Comparison of ENCODE assay signal across 9 mouse cellular contexts in genomic region chr6:93445568-93445967, GRCm38 (mm10).
A peak's percentile ranks its signal among the peaks of the same experiment; 100 is the strongest.
DNase-seq lines count a peak whose midpoint lies in the region; ATAC-seq and TF ChIP-seq lines count a peak whose summit lies in the region.
"Had no signal": no experiment of that assay in that cellular context is flagged by ENCODE, and none has a peak within 500 bp of the region (broad histone marks: within the 10 kb centered on the region; RNA-seq: fewer than 3 reads in every experiment).

No protein-coding gene starts in this region.

- H3K36me3 ChIP-seq in liver, postnatal 0 days (replicated peaks; ENCODE audit: insufficient read depth, low read length): no peaks in the 10 kb centered on the region
- H3K36me3 ChIP-seq in liver, embryonic 12.5 days: no peaks in the 10 kb centered on the region
- H3K36me3 ChIP-seq in lung, postnatal 0 days (ENCODE audit: insufficient read depth, low read length): no peaks in the 10 kb centered on the region
- H3K36me3 ChIP-seq in hindbrain, embryonic 13.5 days: no peaks in the 10 kb centered on the region

- TF ChIP-seq CTCF in liver, postnatal 0 days (IDR thresholded peaks at IDR 0.05; ENCODE audit: low read depth): no peak
- no peak for TF ChIP-seq CTCF in lung, postnatal 0 days (IDR thresholded peaks at IDR 0.05)

- H3K27ac ChIP-seq in liver, postnatal 0 days (ENCODE audit: low read depth): no peak overlapping the region
- H3K27ac ChIP-seq in liver, embryonic 12.5 days: no peak overlapping the region
- 0 out of 2 replicates have a peak overlapping the region, but pooled peaks have one; percentile 14 for H3K27ac ChIP-seq in lung, postnatal 0 days (ENCODE audit: low read length)
- no peak overlapping the region for H3K27ac ChIP-seq in hindbrain, embryonic 13.5 days

- no peak overlapping the region for H3K4me2 ChIP-seq in liver, postnatal 0 days (ENCODE audit: low read depth, low read length)
- no peak overlapping the region for H3K4me2 ChIP-seq in liver, embryonic 12.5 days
- H3K4me2 ChIP-seq in lung, postnatal 0 days (replicated peaks; ENCODE audit: low read depth, low read length): no peak overlapping the region; the same call in 1 of the 2 replicates
- H3K4me2 ChIP-seq in hindbrain, embryonic 13.5 days: no peak overlapping the region

- no peak overlapping the region for H3K4me3 ChIP-seq in liver, postnatal 0 days (ENCODE audit: low read depth, low read length)
- no peak overlapping the region for H3K4me3 ChIP-seq in liver, embryonic 12.5 days
- H3K4me3 ChIP-seq in lung, postnatal 0 days (ENCODE audit: low read depth, low read length): no peak overlapping the region
- no peak overlapping the region for H3K4me3 ChIP-seq in hindbrain, embryonic 13.5 days

- no peaks in the 10 kb centered on the region for H3K27me3 ChIP-seq in liver, postnatal 0 days (ENCODE audit: insufficient read depth, low read length)
- no peaks in the 10 kb centered on the region for H3K27me3 ChIP-seq in liver, embryonic 12.5 days (replicated peaks)
- H3K27me3 ChIP-seq in lung, postnatal 0 days (replicated peaks; ENCODE audit: insufficient read depth, low read length): no peaks in the 10 kb centered on the region
- H3K27me3 ChIP-seq in hindbrain, embryonic 13.5 days: no peaks in the 10 kb centered on the region
- H3K27me3 ChIP-seq: CH12.LX had no signal

- peak; percentile 61 for TF ChIP-seq EP300 in liver, postnatal 0 days (IDR thresholded peaks at IDR 0.05; ENCODE audit: low read depth)
- TF ChIP-seq EP300 in lung, postnatal 0 days (IDR thresholded peaks at IDR 0.05): peak; percentile 95

- peak; percentile 18 for DNase-seq in liver, postnatal 0 days
- peak; percentile 79 for DNase-seq in heart, postnatal 4 days
- peak; percentile 86 for DNase-seq in lung, postnatal 0 days (ENCODE audit: low spot score)
- DNase-seq in urinary bladder, postnatal 36 days (ENCODE audit: low spot score in 2 of 2): peak; percentile 10 to 80
- DNase-seq in layer of hippocampus, postnatal 25 days (ENCODE audit: extremely low spot score in 1 of 2, low spot score in 1 of 2): no peak
- DNase-seq in layer of hippocampus, postnatal 10 days (ENCODE audit: low spot score in 2 of 2): no peak

- 66% methylated on average over 16 of the region's 16 CpGs for WGBS in liver, postnatal 0 days (ENCODE audit: insufficient replicate concordance)
- WGBS in liver, embryonic 12.5 days (ENCODE audit: insufficient replicate concordance): 65% methylated on average over 16 of the region's 16 CpGs
- WGBS in lung, postnatal 0 days: 40% methylated on average over 16 of the region's 16 CpGs
- 82% methylated on average over 16 of the region's 16 CpGs for WGBS in hindbrain, embryonic 13.5 days

- H3K9ac ChIP-seq in liver, postnatal 0 days (replicated peaks): no peak overlapping the region
- H3K9ac ChIP-seq in liver, embryonic 12.5 days: no peak overlapping the region
- H3K9ac ChIP-seq in lung, postnatal 0 days (replicated peaks; ENCODE audit: low read depth): no peak overlapping the region
- no peak overlapping the region for H3K9ac ChIP-seq in hindbrain, embryonic 13.5 days

- no peak for ATAC-seq in liver, postnatal 0 days
- no peak for ATAC-seq in liver, embryonic 12.5 days
- ATAC-seq in lung, postnatal 0 days: peak; percentile 97
- no peak for ATAC-seq in hindbrain, embryonic 13.5 days (ENCODE audit: low FRiP score)

- no peaks in the 10 kb centered on the region for H3K9me3 ChIP-seq in liver, postnatal 0 days (ENCODE audit: low read length)
- H3K9me3 ChIP-seq in liver, embryonic 12.5 days (replicated peaks): no peaks in the 10 kb centered on the region
- no peaks in the 10 kb centered on the region for H3K9me3 ChIP-seq in lung, postnatal 0 days (ENCODE audit: low read length)
- no peaks in the 10 kb centered on the region for H3K9me3 ChIP-seq in hindbrain, embryonic 13.5 days

- H3K4me1 ChIP-seq in liver, postnatal 0 days (ENCODE audit: insufficient read depth): no peaks in the 10 kb centered on the region
- no peaks in the 10 kb centered on the region for H3K4me1 ChIP-seq in liver, embryonic 12.5 days
- H3K4me1 ChIP-seq in lung, postnatal 0 days (ENCODE audit: insufficient read depth, low read depth, low read length): no peaks in the 10 kb centered on the region; the same call in 1 of the 2 replicates
- peaks cover 14% of the 10 kb centered on the region for H3K4me1 ChIP-seq in hindbrain, embryonic 13.5 days (replicated peaks)

Comparison
In these comparisons a context has a peak if more than half of its experiments do, and no peak if none do; other contexts are left out.
1. DNase-seq: peak in liver, postnatal 0 days (single experiment), heart, postnatal 4 days (single experiment), lung, postnatal 0 days (single experiment) and urinary bladder, postnatal 36 days (2 of 2); none in layer of hippocampus, postnatal 25 days (0 of 2) and layer of hippocampus, postnatal 10 days (0 of 2).